Mouse (Mus musculus) liver, embryonic 14.5 days (tissue): ENCODE measurements around the gene Haspin.

Source experiments
- CTCF ChIP-seq: IDR thresholded peaks from 2 replicates; pipeline ENCODE4 v1.5.1; 2016; ENCODE audit warnings: antibody characterized with exemption, low read depth, control low read depth
- EP300 ChIP-seq: IDR thresholded peaks from 2 replicates; pipeline ENCODE4 v1.6.1; 2016; ENCODE audit warnings: antibody characterized with exemption, low read depth

- TF ChIP-seq CTCF (no peak), EP300 (no peak)
Measured at GRCm38 (mm10) chr11:73094231-73094995, 43.7 kb downstream of the Haspin start.
